Comparison of ENCODE assay signal across 8 mouse cellular contexts in genomic region chr17:46889450-46890084, GRCm38 (mm10). TPM values are rescaled to one million over a fixed set of nuclear protein-coding genes. Genes with fewer than 3 reads are reported as not detected.
DNase-seq lines count a peak whose midpoint lies in the region; ATAC-seq lines count a peak whose summit lies in the region.

No protein-coding gene starts in this region.

- intact Hi-C loops in left cerebral cortex, postnatal 14 days (cut with DNase I), result loop anchor here (1.0 to 2.0 kb wide), 2 partner anchors 31 to 107 kb away; partner anchors contain the start of genes Bicral and Rpl7l1

- peak; percentile 12 for ATAC-seq in inflammation-experienced regulatory T-cells, adult 6 months
- peak; percentile 16 for ATAC-seq in megakaryocyte progenitor cell, adult 5-6 weeks (replicated peaks; ENCODE audit: poor library complexity)

- DNase-seq in adrenal gland, adult 18-20 months (ENCODE audit: low spot score in 2 of 2), result peak; percentile 76 to 79
- peak; percentile 86 for DNase-seq in embryo, embryonic 10.5 days (ENCODE audit: low spot score)
- DNase-seq in gastrocnemius, postnatal 10 days, result peak; percentile 84
- peak; percentile 81 to 83 for DNase-seq in left cerebral cortex, postnatal 14 days (ENCODE audit: low spot score in 2 of 2)
- DNase-seq in right cerebral cortex, postnatal 14 days, result peak; percentile 79
- DNase-seq in urinary bladder, postnatal 14 days (ENCODE audit: low spot score), result peak; percentile 79

RNA-seq across cellular contexts. Expression of gene Tbcc, which starts 0.9 kb away (rescaled TPM):
- 10 to 100 TPM; 19.6 to 23.9 TPM for total RNA-seq in adrenal gland, adult 18-20 months (2021)
- 10 to 100 TPM; 15.4 to 17.7 TPM for total RNA-seq in gastrocnemius, postnatal 10 days (2021)
- 10 to 100 TPM in 1 of 3 experiments, 1 to 10 TPM in 2; 9.6 to 10.5 (median 9.9) TPM for polyA plus RNA-seq in inflammation-experienced regulatory T-cells, adult 6 months (2017; shearing (Covaris generic))
- total RNA-seq in left cerebral cortex, postnatal 14 days (2021), result 10 to 100 TPM; 33.1 to 39.8 TPM
- 11.3 and 12.5 TPM in 2 replicates for total RNA-seq in megakaryocyte progenitor cell, adult 5-6 weeks (2015)
- total RNA-seq in megakaryocyte progenitor cell, adult 5-6 weeks (2017), result 12.5 and 12.8 TPM in 2 replicates

RNA-seq across cellular contexts. Expression of gene Prph2, which starts 20.7 kb away (rescaled TPM):
- not detected for total RNA-seq in adrenal gland, adult 18-20 months (2021)
- not detected for total RNA-seq in gastrocnemius, postnatal 10 days (2021)
- not detected for polyA plus RNA-seq in inflammation-experienced regulatory T-cells, adult 6 months (2017; shearing (Covaris generic))
- not detected for total RNA-seq in left cerebral cortex, postnatal 14 days (2021)
- not detected in 2 replicates for total RNA-seq in megakaryocyte progenitor cell, adult 5-6 weeks (2015)
- not detected in 2 replicates for total RNA-seq in megakaryocyte progenitor cell, adult 5-6 weeks (2017)

RNA-seq across cellular contexts. Expression of gene Bicral, which starts 31.3 kb away (rescaled TPM):
- total RNA-seq in adrenal gland, adult 18-20 months (2021), result 10 to 100 TPM; 16.7 to 18.2 TPM
- total RNA-seq in gastrocnemius, postnatal 10 days (2021), result 10 to 100 TPM in 1 of 2 experiments, 1 to 10 TPM in 1; 8.7 to 15.1 TPM
- polyA plus RNA-seq in inflammation-experienced regulatory T-cells, adult 6 months (2017; shearing (Covaris generic)), result 1 to 10 TPM; 7.6 to 9.2 (median 9.1) TPM
- 10 to 100 TPM; 39.9 to 42.7 TPM for total RNA-seq in left cerebral cortex, postnatal 14 days (2021)
- 20.9 and 26.1 TPM in 2 replicates for total RNA-seq in megakaryocyte progenitor cell, adult 5-6 weeks (2015)
- total RNA-seq in megakaryocyte progenitor cell, adult 5-6 weeks (2017), result 16.2 and 20.3 TPM in 2 replicates

Comparison
In these comparisons a context has a peak if more than half of its experiments do, and no peak if none do; other contexts are left out.
1. Peak in every context shown above with its lines: DNase-seq and ATAC-seq.